Mouse (Mus musculus): ENCODE measurements around the gene Macc1.

Gene Macc1

GRCm38 (mm10) chr12:119386650-119387049 lies 72.6 kb downstream of the Macc1 start:
- no peak for DNase-seq (ENCODE audit: low read depth)

GRCm38 (mm10) chr12:119387925-119388324 lies 73.9 kb downstream of the Macc1 start:
- DNase-seq (ENCODE audit: low read depth) = no peak

GRCm38 (mm10) chr12:119390192-119390684 lies 76.2 kb downstream of the Macc1 start:
- no peak for DNase-seq (ENCODE audit: low read depth)

- DNase-seq (ENCODE audit: low read depth) = no peak
Observed at GRCm38 (mm10) chr12:119398046-119398659, 84.1 kb downstream of the Macc1 start.

- no peak for DNase-seq (ENCODE audit: low read depth)
Observed at GRCm38 (mm10) chr12:119402273-119402672, 88.2 kb downstream of the Macc1 start.

GRCm38 (mm10) chr12:119402796-119403195 lies 88.7 kb downstream of the Macc1 start:
- no peak for DNase-seq (ENCODE audit: low read depth)

- DNase-seq (ENCODE audit: low read depth) = no peak
Observed at GRCm38 (mm10) chr12:119404810-119405209, 90.7 kb downstream of the Macc1 start.

- no peak for DNase-seq (ENCODE audit: low read depth)
Observed at GRCm38 (mm10) chr12:119410522-119410921, 96.5 kb downstream of the Macc1 start.

GRCm38 (mm10) chr12:119410956-119411355 lies 96.9 kb downstream of the Macc1 start:
- no peak for DNase-seq (ENCODE audit: low read depth)

- no peak for DNase-seq (ENCODE audit: low read depth)
Observed at GRCm38 (mm10) chr12:119411982-119412381, 97.9 kb downstream of the Macc1 start.

- DNase-seq (ENCODE audit: low read depth) = no peak
Observed at GRCm38 (mm10) chr12:119415900-119416299, 101.8 kb downstream of the Macc1 start.

- DNase-seq (ENCODE audit: low read depth) = no peak
Observed at GRCm38 (mm10) chr12:119425749-119426148, 111.7 kb downstream of the Macc1 start.

- no peak for DNase-seq (ENCODE audit: low read depth)
Observed at GRCm38 (mm10) chr12:119426182-119426886, 112.3 kb downstream of the Macc1 start.

GRCm38 (mm10) chr12:119426887-119427204 lies 112.8 kb downstream of the Macc1 start:
- peak; percentile 1 for DNase-seq (ENCODE audit: low read depth)

GRCm38 (mm10) chr12:119440720-119441119 lies 126.7 kb downstream of the Macc1 start:
- no peak for DNase-seq (ENCODE audit: low read depth)

GRCm38 (mm10) chr12:119450116-119450515 lies 136.0 kb downstream of the Macc1 start:
- DNase-seq (ENCODE audit: low read depth) = no peak

- no peak for DNase-seq (ENCODE audit: low read depth)
Observed at GRCm38 (mm10) chr12:119451232-119451631, 137.2 kb downstream of the Macc1 start.

GRCm38 (mm10) chr12:119454076-119454475 lies 140.0 kb downstream of the Macc1 start:
- no peak for DNase-seq (ENCODE audit: low read depth)

- no peak for DNase-seq (ENCODE audit: low read depth)
Observed at GRCm38 (mm10) chr12:119464040-119464939, 150.2 kb downstream of the Macc1 start.

GRCm38 (mm10) chr12:119464940-119465245 lies 150.8 kb downstream of the Macc1 start:
- DNase-seq (ENCODE audit: low read depth) = no peak

GRCm38 (mm10) chr12:119467656-119468055 lies 153.6 kb downstream of the Macc1 start:
- no peak for DNase-seq (ENCODE audit: low read depth)

GRCm38 (mm10) chr12:119470260-119470659 lies 156.2 kb downstream of the Macc1 start:
- DNase-seq (ENCODE audit: low read depth) = peak; percentile 2

- no peak for DNase-seq (ENCODE audit: low read depth)
Observed at GRCm38 (mm10) chr12:119483296-119483695, 169.2 kb downstream of the Macc1 start.

All from naive thymus-derived CD4-positive, alpha-beta T cell, adult 2 months (primary cell).